Mouse (Mus musculus) leukemia stem cell, adult 10-12 weeks (primary cell): ENCODE data around the gene Ybey. TPM values are rescaled to one million over a fixed set of nuclear protein-coding genes. Genes with fewer than 3 reads are reported as not detected.

Experiments used
- polyA plus RNA-seq: library from polyadenylated mRNA; stranded (reverse); fragments of >175 nt; gene quantifications from 2 replicates; pipeline ENCODE4 v1.2.3, GENCODE M21; 2012; ENCODE audit warnings: low replicate concordance

Ybey gene
- 0.90 and 1.7 TPM in 2 replicates for polyA plus RNA-seq

GRCm38 (mm10) chr10:76468203-76469162 is at the start of gene Ybey, which contains the start of gene Mcm3ap:
Ybey (minus strand) TSS chr10:76469114.
Mcm3ap (plus strand) TSS chr10:76468927.

GRCm38 (mm10) chr10:76448851-76449250 is 20.1 kb downstream of the Ybey start, which contains the start of gene 2610028H24Rik:
2610028H24Rik (plus strand) TSS chr10:76449081.

GRCm38 (mm10) chr10:76442178-76443088 is 26.5 kb downstream of the Ybey start, which contains the start of gene Pcnt:
Pcnt (minus strand) TSS chr10:76442786.

GRCm38 (mm10) chr10:76440281-76440680 is 28.6 kb downstream of the Ybey start, which contains the start of gene AC141477.1:
AC141477.1 (minus strand) TSS chr10:76440444.

Other genes with a start within 250 kb of the Ybey start
- gene Prmt2, start 231.2 kb downstream of the Ybey start, polyA plus RNA-seq: 1.8 and 3.1 TPM in 2 replicates
- gene S100b, start 215.3 kb downstream of the Ybey start, polyA plus RNA-seq: not detected in 2 replicates
- gene Dip2a, start 123.8 kb downstream of the Ybey start, polyA plus RNA-seq: 1.4 and 2.2 TPM in 2 replicates
- not detected in 2 replicates for gene AC141477.1, start 28.7 kb downstream of the Ybey start, polyA plus RNA-seq
- gene Pcnt, start 26.3 kb downstream of the Ybey start, polyA plus RNA-seq: 38.7 and 62.8 TPM in 2 replicates
- not detected in 2 replicates for gene 2610028H24Rik, start 20.0 kb downstream of the Ybey start, polyA plus RNA-seq
- gene Mcm3ap, start 187 bp downstream of the Ybey start, polyA plus RNA-seq: 11.8 and 18.4 TPM in 2 replicates
- gene Lss, start 62.5 kb upstream of the Ybey start, polyA plus RNA-seq: 1.9 and 6.9 TPM in 2 replicates
- not detected in 2 replicates for gene Spatc1l, start 93.2 kb upstream of the Ybey start, polyA plus RNA-seq
- gene Ftcd, start 106.5 kb upstream of the Ybey start, polyA plus RNA-seq: not detected in 2 replicates
- 0.21 and 1.1 TPM in 2 replicates for gene Col6a2, start 154.5 kb upstream of the Ybey start, polyA plus RNA-seq